ENCODE assay signal across 8 mouse cellular contexts in genomic region chr3:53525737-53526136, GRCm38 (mm10). TPM values are rescaled to one million over a fixed set of nuclear protein-coding genes. Genes with fewer than 3 reads are reported as not detected.
DNase-seq lines count a peak whose midpoint lies in the region; ATAC-seq and TF ChIP-seq lines count a peak whose summit lies in the region.

No protein-coding gene starts in this region.

- TF ChIP-seq CTCF in testis, adult 2 months (IDR thresholded peaks at IDR 0.05; ENCODE audit: control insufficient read depth, insufficient read depth, insufficient replicate concordance, low read depth, low read length), result peak; percentile 64; the same call in 1 of the 2 replicates

- H3K27me3 ChIP-seq in forebrain, embryonic 12.5 days, result no peaks in the 10 kb centered on the region; the same call in 1 of the 2 replicates
- H3K27me3 ChIP-seq in heart, embryonic 15.5 days, result no peaks in the 10 kb centered on the region
- H3K27me3 ChIP-seq in liver, embryonic 11.5 days (replicated peaks; ENCODE audit: control insufficient read depth, insufficient read depth, low read length), result no peaks in the 10 kb centered on the region
- H3K27me3 ChIP-seq in neural tube, embryonic 12.5 days (replicated peaks), result no peaks in the 10 kb centered on the region
- H3K27me3 ChIP-seq in testis, adult 2 months (ENCODE audit: control insufficient read depth, insufficient read depth, low read length), result no peaks in the 10 kb centered on the region

- no peaks in the 10 kb centered on the region for H3K9me3 ChIP-seq in forebrain, embryonic 12.5 days
- H3K9me3 ChIP-seq in heart, embryonic 15.5 days (replicated peaks), result no peaks in the 10 kb centered on the region
- no peaks in the 10 kb centered on the region for H3K9me3 ChIP-seq in liver, embryonic 11.5 days (ENCODE audit: control insufficient read depth, low read length)
- H3K9me3 ChIP-seq in neural tube, embryonic 12.5 days, result no peaks in the 10 kb centered on the region

- peak; percentile 64 for ATAC-seq in forebrain, embryonic 12.5 days (ENCODE audit: low FRiP score)
- ATAC-seq in heart, embryonic 15.5 days (replicated peaks; ENCODE audit: insufficient number of reproducible peaks, insufficient read depth, low FRiP score, low read depth), result 0 out of 2 replicates have a peak, but pooled peaks have one; percentile 22
- no peak for ATAC-seq in liver, embryonic 11.5 days (replicated peaks; ENCODE audit: low FRiP score)
- ATAC-seq in neural tube, embryonic 12.5 days (ENCODE audit: low FRiP score, low read depth), result 0 out of 2 replicates have a peak, but pooled peaks have one; percentile 33

- no peaks in the 10 kb centered on the region for H3K4me1 ChIP-seq in forebrain, embryonic 12.5 days
- no peaks in the 10 kb centered on the region for H3K4me1 ChIP-seq in heart, embryonic 15.5 days (replicated peaks)
- no peaks in the 10 kb centered on the region for H3K4me1 ChIP-seq in liver, embryonic 11.5 days (replicated peaks; ENCODE audit: control insufficient read depth, insufficient read depth, low read length)
- H3K4me1 ChIP-seq in neural tube, embryonic 12.5 days, result no peaks in the 10 kb centered on the region
- H3K4me1 ChIP-seq in testis, adult 2 months (ENCODE audit: control insufficient read depth, insufficient read depth, low read length), result no peaks in the 10 kb centered on the region; the same call in 1 of the 2 replicates

- 32% methylated on average over 21 of the region's 21 CpGs for WGBS in forebrain, embryonic 12.5 days
- WGBS in heart, embryonic 15.5 days, result 10% methylated on average over 21 of the region's 21 CpGs
- WGBS in liver, embryonic 11.5 days, result 12% methylated on average over 21 of the region's 21 CpGs
- WGBS in neural tube, embryonic 12.5 days, result 28% methylated on average over 21 of the region's 21 CpGs

- peak; percentile 78 for DNase-seq in A20 (ENCODE audit: low read depth, low spot score)
- peak; percentile 45 for DNase-seq in c-Kit-positive CD71-negative TER-119-negative erythroid progenitor cells, embryonic 14.5 days (ENCODE audit: low read depth)
- peak; percentile 79 for DNase-seq in kidney, postnatal 14 days
- peak; percentile 75 for DNase-seq in liver, embryonic 11.5 days (ENCODE audit: low spot score)

- H3K36me3 ChIP-seq in forebrain, embryonic 12.5 days (replicated peaks), result no peaks in the 10 kb centered on the region
- no peaks in the 10 kb centered on the region for H3K36me3 ChIP-seq in heart, embryonic 15.5 days
- H3K36me3 ChIP-seq in liver, embryonic 11.5 days (ENCODE audit: control insufficient read depth, insufficient read depth, low read length), result no peaks in the 10 kb centered on the region
- H3K36me3 ChIP-seq in neural tube, embryonic 12.5 days, result no peaks in the 10 kb centered on the region
- no peaks in the 10 kb centered on the region for H3K36me3 ChIP-seq in testis, adult 2 months (ENCODE audit: control insufficient read depth, insufficient read depth, low read length)

- peak overlapping the region; percentile 25 for H3K4me3 ChIP-seq in forebrain, embryonic 12.5 days (replicated peaks)
- H3K4me3 ChIP-seq in heart, embryonic 15.5 days, result peak overlapping the region; percentile 48
- peak overlapping the region; percentile 25 for H3K4me3 ChIP-seq in liver, embryonic 11.5 days (ENCODE audit: low read depth, low read length)
- H3K4me3 ChIP-seq in neural tube, embryonic 12.5 days, result peak overlapping the region; percentile 23
- peak overlapping the region; percentile 36 for H3K4me3 ChIP-seq in testis, adult 2 months (ENCODE audit: control insufficient read depth, low read depth, low read length)

- no peak for TF ChIP-seq POLR2A in testis, adult 2 months (IDR thresholded peaks at IDR 0.05; ENCODE audit: control insufficient read depth, low read depth, low read length)

- no peak overlapping the region for H3K27ac ChIP-seq in forebrain, embryonic 12.5 days
- H3K27ac ChIP-seq in heart, embryonic 15.5 days, result no peak overlapping the region
- no peak overlapping the region for H3K27ac ChIP-seq in liver, embryonic 11.5 days (ENCODE audit: low read depth, low read length)
- no peak overlapping the region for H3K27ac ChIP-seq in neural tube, embryonic 12.5 days
- no peak overlapping the region for H3K27ac ChIP-seq in testis, adult 2 months (ENCODE audit: control insufficient read depth, insufficient read depth, low read depth, low read length)

- peak overlapping the region; percentile 52 for H3K4me2 ChIP-seq in forebrain, embryonic 12.5 days
- peak overlapping the region; percentile 74 for H3K4me2 ChIP-seq in heart, embryonic 15.5 days
- H3K4me2 ChIP-seq in liver, embryonic 11.5 days, result peak overlapping the region; percentile 48
- peak overlapping the region; percentile 57 for H3K4me2 ChIP-seq in neural tube, embryonic 12.5 days (replicated peaks)

- no peak overlapping the region for H3K9ac ChIP-seq in forebrain, embryonic 12.5 days
- no peak overlapping the region for H3K9ac ChIP-seq in heart, embryonic 15.5 days
- H3K9ac ChIP-seq in liver, embryonic 11.5 days (ENCODE audit: low read depth, low read length), result no peak overlapping the region
- H3K9ac ChIP-seq in neural tube, embryonic 12.5 days, result no peak overlapping the region

RNA-seq across cellular contexts. Expression of gene Stoml3, which starts 37.3 kb away (rescaled TPM):
- polyA plus RNA-seq in forebrain, embryonic 12.5 days (2016; fragmentation: Nextera tagmentation; extraction: Ambion mirVana), result not detected in 2 replicates
- 0.18 TPM in 1 of 2 replicates, not detected in the other for polyA plus RNA-seq in heart, embryonic 15.5 days (2015; fragmentation: Nextera tagmentation; extraction: Ambion mirVana)
- not detected in 2 replicates for polyA plus RNA-seq in liver, embryonic 11.5 days (2014; fragmentation: Nextera tagmentation; extraction: Ambion mirVana)
- 0.14 TPM in 1 of 2 replicates, not detected in the other for polyA plus RNA-seq in neural tube, embryonic 12.5 days (2016; fragmentation: Nextera tagmentation; extraction: Ambion mirVana)
- not detected in 2 replicates for polyA plus RNA-seq in testis, adult 2 months (2012; rRNA removed)
